Mouse (Mus musculus) brain, embryonic 14.5 days (tissue): ENCODE measurements around the gene 1110051M20Rik.

Experiments
- CTCF ChIP-seq: fragments of 200-500 bp; IDR thresholded peaks from 2 replicates; pipeline ENCODE4 v1.5.1; 2012; ENCODE audit warnings: inconsistent platforms, mild to moderate bottlenecking, moderate library complexity, borderline replicate concordance; ENCODE audit not compliant: insufficient read depth, insufficient read length; ENCODE audit errors: extremely low read depth
- POLR2A ChIP-seq: fragments of 200-500 bp; IDR thresholded peaks from 2 replicates; pipeline ENCODE4 v1.6.1; 2012; ENCODE audit warnings: mild to moderate bottlenecking, inconsistent platforms, borderline replicate concordance; ENCODE audit not compliant: poor library complexity, insufficient read depth, insufficient read length, severe bottlenecking; ENCODE audit errors: extremely low read depth

DNA sequence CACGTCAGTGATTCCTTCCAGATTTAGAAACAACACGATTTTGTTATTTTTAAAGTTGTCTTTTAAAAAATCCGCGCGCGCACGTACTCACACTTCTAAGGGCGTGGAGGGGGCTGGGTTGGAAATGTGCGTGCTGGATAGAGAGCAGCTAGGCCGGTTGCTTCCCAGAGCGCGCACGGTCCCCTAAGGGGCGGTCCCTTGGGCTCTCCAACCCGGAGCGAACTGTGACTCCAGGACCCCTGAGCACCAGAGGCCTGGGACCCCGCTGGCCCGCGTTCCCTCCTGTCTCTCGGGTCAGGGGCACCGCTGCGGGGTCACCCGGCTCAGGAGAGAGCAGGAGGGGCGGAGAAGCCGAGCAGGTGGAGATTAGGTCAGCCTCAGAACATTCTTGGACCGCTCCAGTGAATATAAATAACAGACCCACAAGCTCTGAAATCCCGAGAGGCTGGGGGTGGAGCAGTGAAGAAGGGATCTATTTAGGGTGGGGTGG lies 188.8 kb downstream of the 1110051M20Rik start, which contains the start of gene Pacsin3:
- TF ChIP-seq CTCF (no peak), POLR2A (no peak)
